In the genomic region with DNA sequence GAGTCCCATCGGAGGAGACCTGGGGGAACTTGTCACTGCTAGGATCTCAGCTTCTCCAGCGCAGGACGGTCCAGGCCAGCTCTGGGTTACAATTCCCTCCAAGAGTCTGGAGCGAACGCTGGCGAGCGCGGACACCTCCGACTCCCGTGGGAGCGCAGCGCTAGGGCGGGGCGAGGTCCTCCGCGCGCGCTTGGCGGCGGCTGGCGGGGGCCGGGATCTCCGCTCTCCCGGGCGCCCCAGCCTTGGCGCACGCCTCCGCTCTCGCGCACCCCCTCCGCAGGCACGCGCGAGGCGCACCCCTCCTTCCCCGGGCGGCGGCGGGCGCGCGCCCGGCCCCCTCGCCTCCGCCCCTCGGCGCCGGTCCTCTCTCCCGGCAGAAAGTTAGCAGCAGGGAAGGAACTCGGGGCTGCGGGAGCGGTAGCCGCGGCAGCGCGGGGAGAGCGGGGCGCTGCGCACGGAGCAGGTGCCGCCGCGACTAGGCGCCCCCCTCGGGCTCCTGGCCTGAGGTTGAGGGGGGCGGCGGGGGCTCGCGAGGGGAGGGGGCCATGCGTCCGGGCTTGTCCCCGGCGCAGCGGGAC, we compare ENCODE assay signal across 7 mouse cellular contexts. TPM values are rescaled to one million over a fixed set of nuclear protein-coding genes. Genes with fewer than 3 reads are reported as not detected.
A peak's percentile ranks its signal among the peaks of the same experiment; 100 is the strongest.
DNase-seq lines count a peak whose midpoint lies in the region; ATAC-seq lines count a peak whose summit lies in the region.

A gene (plus strand): TSS at position 409 of the 578 bp plus-strand sequence.

- H3K27ac ChIP-seq in embryonic facial prominence, embryonic 15.5 days (replicated peaks) = no peak within 1 kb of the TSS
- H3K27ac ChIP-seq in hindbrain, embryonic 15.5 days (replicated peaks) = 0 out of 2 replicates have a peak within 1 kb of the TSS, but pooled peaks have one; percentile 53
- no peak within 1 kb of the TSS for H3K27ac ChIP-seq in liver, embryonic 13.5 days

- DNase-seq in layer of hippocampus, adult 18-20 months (ENCODE audit: low spot score in 2 of 2) = peak; percentile 28 to 48
- no peak for DNase-seq in layer of hippocampus, adult 9-10 months (ENCODE audit: low spot score)
- DNase-seq in liver, embryonic 13.5 days = no peak
- peak; percentile 26 to 27 for DNase-seq in right cerebral cortex, postnatal 36 days (ENCODE audit: low spot score in 2 of 2)
- no peak for DNase-seq in gastrocnemius, postnatal 25 days

- WGBS in embryonic facial prominence, embryonic 15.5 days = 1% methylated on average over 43 of the region's 74 CpGs
- WGBS in hindbrain, embryonic 15.5 days = 1% methylated on average over 48 of the region's 74 CpGs
- 2% methylated on average over 47 of the region's 74 CpGs for WGBS in liver, embryonic 13.5 days (ENCODE audit: insufficient replicate concordance)

- H3K27me3 ChIP-seq in embryonic facial prominence, embryonic 15.5 days = peaks cover 83% of the 10 kb centered on the region
- H3K27me3 ChIP-seq in hindbrain, embryonic 15.5 days = peaks cover 59% of the 10 kb centered on the region
- H3K27me3 ChIP-seq in liver, embryonic 13.5 days = peaks cover 56% of the 10 kb centered on the region

- H3K4me1 ChIP-seq in embryonic facial prominence, embryonic 15.5 days = peaks cover 17% of the 10 kb centered on the region
- peaks cover 25% of the 10 kb centered on the region for H3K4me1 ChIP-seq in hindbrain, embryonic 15.5 days (replicated peaks)
- no peaks in the 10 kb centered on the region for H3K4me1 ChIP-seq in liver, embryonic 13.5 days (replicated peaks)

- H3K4me3 ChIP-seq in embryonic facial prominence, embryonic 15.5 days (replicated peaks) = peak within 1 kb of the TSS; percentile 53
- peak within 1 kb of the TSS; percentile 79 for H3K4me3 ChIP-seq in hindbrain, embryonic 15.5 days
- H3K4me3 ChIP-seq in liver, embryonic 13.5 days (replicated peaks) = peak within 1 kb of the TSS; percentile 36

- H3K9me3 ChIP-seq in embryonic facial prominence, embryonic 15.5 days (replicated peaks) = no peaks in the 10 kb centered on the region
- H3K9me3 ChIP-seq in hindbrain, embryonic 15.5 days = 0 out of 2 replicates have a peak, but pooled peaks cover 3% of the 10 kb centered on the region
- no peaks in the 10 kb centered on the region for H3K9me3 ChIP-seq in liver, embryonic 13.5 days (replicated peaks)

- H3K9ac ChIP-seq in embryonic facial prominence, embryonic 15.5 days = no peak within 1 kb of the TSS
- peak within 1 kb of the TSS; percentile 68 for H3K9ac ChIP-seq in hindbrain, embryonic 15.5 days
- H3K9ac ChIP-seq in liver, embryonic 13.5 days = no peak within 1 kb of the TSS

- no peaks in the 10 kb centered on the region for H3K36me3 ChIP-seq in embryonic facial prominence, embryonic 15.5 days
- no peaks in the 10 kb centered on the region for H3K36me3 ChIP-seq in hindbrain, embryonic 15.5 days
- no peaks in the 10 kb centered on the region for H3K36me3 ChIP-seq in liver, embryonic 13.5 days

- peak within 1 kb of the TSS; percentile 93 for H3K4me2 ChIP-seq in embryonic facial prominence, embryonic 15.5 days (replicated peaks)
- peak within 1 kb of the TSS; percentile 97 for H3K4me2 ChIP-seq in hindbrain, embryonic 15.5 days
- H3K4me2 ChIP-seq in liver, embryonic 13.5 days = peak within 1 kb of the TSS; percentile 51

- no peak for ATAC-seq in embryonic facial prominence, embryonic 15.5 days (ENCODE audit: insufficient number of reproducible peaks, low FRiP score, low TSS enrichment, low read depth)
- peak; percentile 62 for ATAC-seq in hindbrain, embryonic 15.5 days (ENCODE audit: low FRiP score, low read depth)
- ATAC-seq in liver, embryonic 13.5 days (ENCODE audit: low read depth) = no peak

RNA-seq across cellular contexts. Expression of the gene that starts here (rescaled TPM):
- total RNA-seq in layer of hippocampus, adult 18-20 months (2021) = 10 to 100 TPM; 91.7 to 93.8 TPM
- 0.13 and 0.17 TPM in 2 replicates for polyA plus RNA-seq in embryonic facial prominence, embryonic 15.5 days (2015; fragmentation: Nextera tagmentation; extraction: Ambion mirVana)
- polyA plus RNA-seq in hindbrain, embryonic 15.5 days (2015; fragmentation: Nextera tagmentation; extraction: Ambion mirVana) = 14.3 TPM in 2 replicates
- polyA plus RNA-seq in liver, embryonic 13.5 days (2015; fragmentation: Nextera tagmentation; extraction: Ambion mirVana) = not detected in 2 replicates
- not detected for total RNA-seq in gastrocnemius, postnatal 25 days (2021)

Comparison
In these comparisons a context has a peak if more than half of its experiments do, and no peak if none do; other contexts are left out.
1. RNA of the gene that starts here (total RNA-seq): 91.7 to 93.8 TPM in layer of hippocampus, adult 18-20 months; not detected in gastrocnemius, postnatal 25 days; every median in the first group is over 10 times any median in the second.
2. RNA of the gene that starts here (polyA plus RNA-seq): 14.3 TPM in hindbrain, embryonic 15.5 days; 0.13 to 0.17 TPM in embryonic facial prominence, embryonic 15.5 days and not detected in liver, embryonic 13.5 days; every median in the first group is over 10 times any median in the second.
3. DNase-seq: peak in layer of hippocampus, adult 18-20 months (2 of 2) and right cerebral cortex, postnatal 36 days (2 of 2); none in layer of hippocampus, adult 9-10 months (single experiment), liver, embryonic 13.5 days (single experiment) and gastrocnemius, postnatal 25 days (single experiment).
4. Peak in every context shown above with its lines, with median percentiles within 50 percentile points of each other: H3K4me2 ChIP-seq and H3K4me3 ChIP-seq.